Mouse (Mus musculus): ENCODE data around the gene Bbs7.

Gene Bbs7

GRCm38 (mm10) chr3:36551851-36552384, 61.4 kb downstream of the Bbs7 start:
- DNase-seq (ENCODE audit: low spot score) = no peak

GRCm38 (mm10) chr3:36551343-36551742, 61.9 kb downstream of the Bbs7 start:
- peak; percentile 39 for DNase-seq (ENCODE audit: low spot score)

- no peak for DNase-seq (ENCODE audit: low spot score)
Observed at GRCm38 (mm10) chr3:36544961-36545360, 68.3 kb downstream of the Bbs7 start.

- no peak for DNase-seq (ENCODE audit: low spot score)
Observed at GRCm38 (mm10) chr3:36541399-36541798, 71.9 kb downstream of the Bbs7 start.

GRCm38 (mm10) chr3:36540756-36541155, 72.5 kb downstream of the Bbs7 start:
- no peak for DNase-seq (ENCODE audit: low spot score)

- no peak for DNase-seq (ENCODE audit: low spot score)
Observed at GRCm38 (mm10) chr3:36537701-36538470, 75.4 kb downstream of the Bbs7 start.

GRCm38 (mm10) chr3:36536041-36536440, 77.2 kb downstream of the Bbs7 start:
- DNase-seq (ENCODE audit: low spot score) = no peak

- no peak for DNase-seq (ENCODE audit: low spot score)
Observed at GRCm38 (mm10) chr3:36533201-36533672, 80.0 kb downstream of the Bbs7 start.

GRCm38 (mm10) chr3:36532738-36533137, 80.5 kb downstream of the Bbs7 start:
- DNase-seq (ENCODE audit: low spot score) = no peak

- no peak for DNase-seq (ENCODE audit: low spot score)
Observed at GRCm38 (mm10) chr3:36531979-36532542, 81.2 kb downstream of the Bbs7 start.

- DNase-seq (ENCODE audit: low spot score) = no peak
Observed at GRCm38 (mm10) chr3:36531242-36531641, 82.0 kb downstream of the Bbs7 start.

GRCm38 (mm10) chr3:36530781-36531180, 82.5 kb downstream of the Bbs7 start:
- DNase-seq (ENCODE audit: low spot score) = no peak

- DNase-seq (ENCODE audit: low spot score) = peak; percentile 33
Observed at GRCm38 (mm10) chr3:36530345-36530744, 82.9 kb downstream of the Bbs7 start.

- no peak for DNase-seq (ENCODE audit: low spot score)
Observed at GRCm38 (mm10) chr3:36524466-36524865, 88.8 kb downstream of the Bbs7 start.
